Mouse (Mus musculus) gastrocnemius, adult 2 months (tissue): ENCODE data around the gene Ccdc40. TPM values are rescaled to one million over a fixed set of nuclear protein-coding genes. Genes with fewer than 3 reads are reported as not detected.
A peak's percentile ranks its signal among the peaks of the same experiment; 100 is the strongest.

Experiments used
- DNase-seq: peaks from one replicate; pipeline ENCODE4 v3.0.0; 2022
- H3K27ac ChIP-seq: fragments of 200-600 bp; 2 replicates; pipeline ENCODE4 v1.8.1; 2022; ENCODE audit warnings: mild to moderate bottlenecking
- H3K4me3 ChIP-seq: fragments of 200-600 bp; 2 replicates; pipeline ENCODE4 v1.8.1; 2022; ENCODE audit warnings: mild to moderate bottlenecking, moderate library complexity
- CTCF ChIP-seq: fragments of 200-600 bp; IDR thresholded peaks from 2 replicates; pipeline ENCODE4 v1.8.1; 2022; ENCODE audit warnings: antibody characterized with exemption, mild to moderate bottlenecking, moderate library complexity
- intact Hi-C: fragments of 180-260 bp; cut with DNase I; formaldehyde crosslinking; loops from one replicate; pipeline ENCODE4 v1.15.1; 2025
- total RNA-seq, 2 experiments: library from RNA; stranded (reverse); gene quantifications; 2 replicates each; pipeline ENCODE4 v1.2.3; 2021

The Ccdc40 gene
- total RNA-seq, 2 experiments from 2014 or later, result not detected

GRCm38 (mm10) chr11:119210321-119211100 lies 17.9 kb upstream of the Ccdc40 start:
- intact Hi-C loops, result no loop called here
- TF ChIP-seq CTCF, result no peak
- Histone ChIP-seq H3K27ac (peak overlapping the region; percentile 25), H3K4me3 (peak overlapping the region; percentile 62)
- peak; percentile 93 for DNase-seq

GRCm38 (mm10) chr11:119211604-119212309 lies 16.6 kb upstream of the Ccdc40 start:
- intact Hi-C loops, result no loop called here
- peak; percentile 62 for DNase-seq
- H3K4me3 ChIP-seq, result no peak overlapping the region

DNA sequence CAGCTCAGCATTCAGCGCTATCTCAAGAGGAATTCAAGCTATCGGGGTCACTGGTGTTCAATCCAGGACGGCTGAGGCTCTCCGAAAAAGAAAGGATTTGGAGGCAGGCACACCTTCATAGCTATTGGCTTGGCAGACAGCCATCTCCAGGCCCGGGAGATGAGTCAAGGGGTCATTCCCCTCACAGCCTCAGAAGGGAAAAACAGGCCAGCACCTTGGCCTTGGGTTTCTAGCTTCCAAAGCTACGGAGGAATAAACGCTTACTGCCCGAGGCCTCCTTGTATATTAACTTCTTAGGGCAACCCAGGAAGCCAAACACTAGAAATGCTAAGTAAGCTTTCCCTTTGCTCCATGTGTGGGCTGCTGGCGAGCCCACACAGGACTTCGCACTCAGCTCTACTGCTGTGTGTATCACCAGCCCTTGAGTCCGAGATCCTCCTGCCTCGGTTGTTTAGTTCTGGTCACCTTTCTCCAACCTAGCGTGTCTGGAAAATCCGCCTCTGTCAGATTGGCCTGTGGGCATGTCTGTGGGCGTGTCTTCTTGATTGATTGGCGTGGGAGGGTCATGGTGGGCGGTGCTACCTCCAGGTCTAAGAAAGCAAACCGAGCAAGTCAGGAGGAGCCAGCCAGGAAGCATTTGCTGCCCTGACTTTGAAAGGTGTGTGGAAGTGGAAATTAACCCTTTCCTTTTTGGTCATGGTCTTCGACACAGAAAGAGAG lies 15.0 kb upstream of the Ccdc40 start:
- Histone ChIP-seq H3K4me3 (no peak overlapping the region), H3K27ac (no peak overlapping the region; the same call in 1 of the 2 replicates)
- DNase-seq, result no peak
- no peak for TF ChIP-seq CTCF
- intact Hi-C loops, result no loop called here

More at GRCm38 (mm10) chr11:119211604-119212309, 16.6 kb upstream of the Ccdc40 start:
- no peak overlapping the region for H3K27ac ChIP-seq
- TF ChIP-seq CTCF, result no peak

- DNase-seq, result peak; percentile 74
- Histone ChIP-seq H3K4me3 (peak overlapping the region; percentile 47), H3K27ac (peak overlapping the region; percentile 89)
- peak; percentile 39 for TF ChIP-seq CTCF
- intact Hi-C loops, result no loop called here
Observed at GRCm38 (mm10) chr11:119215038-119215904, 13.1 kb upstream of the Ccdc40 start.

GRCm38 (mm10) chr11:119215905-119216507 lies 12.4 kb upstream of the Ccdc40 start:
- no peak for TF ChIP-seq CTCF
- H3K27ac ChIP-seq, result peak overlapping the region; percentile 89
- H3K4me3 ChIP-seq, result peak overlapping the region; percentile 47
- intact Hi-C loops, result no loop called here
- DNase-seq, result peak; percentile 88

DNA sequence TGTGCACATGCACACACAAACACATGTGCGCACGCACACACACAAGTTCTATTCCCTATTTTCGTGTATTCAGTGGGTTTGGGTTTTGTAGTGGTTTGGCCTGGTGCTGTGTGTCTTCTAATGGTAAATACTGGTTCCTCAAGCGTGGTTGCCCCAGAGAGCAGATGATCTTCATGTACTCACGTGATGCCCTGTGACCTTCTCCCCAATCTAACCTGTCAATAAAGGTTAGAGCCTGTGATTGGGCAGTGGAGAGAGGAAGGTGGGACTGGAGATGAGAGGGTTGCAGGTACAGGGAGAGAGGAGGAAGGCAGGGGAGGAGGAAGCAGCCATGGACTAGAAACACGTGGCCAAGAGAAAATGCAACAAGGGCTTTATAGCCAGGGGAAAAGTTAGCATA lies 10.5 kb upstream of the Ccdc40 start:
- no peak overlapping the region for H3K27ac ChIP-seq
- H3K4me3 ChIP-seq, result no peak overlapping the region
- no peak for DNase-seq
- intact Hi-C loops, result no loop called here
- no peak for TF ChIP-seq CTCF

GRCm38 (mm10) chr11:119219816-119220465 lies 8.4 kb upstream of the Ccdc40 start:
- peak overlapping the region; percentile 67 for H3K4me3 ChIP-seq
- peak overlapping the region; percentile 93 for H3K27ac ChIP-seq
- peak; percentile 90 for DNase-seq
- intact Hi-C loops, result no loop called here
- peak; percentile 2; the same call in 1 of the 2 replicates for TF ChIP-seq CTCF

DNA sequence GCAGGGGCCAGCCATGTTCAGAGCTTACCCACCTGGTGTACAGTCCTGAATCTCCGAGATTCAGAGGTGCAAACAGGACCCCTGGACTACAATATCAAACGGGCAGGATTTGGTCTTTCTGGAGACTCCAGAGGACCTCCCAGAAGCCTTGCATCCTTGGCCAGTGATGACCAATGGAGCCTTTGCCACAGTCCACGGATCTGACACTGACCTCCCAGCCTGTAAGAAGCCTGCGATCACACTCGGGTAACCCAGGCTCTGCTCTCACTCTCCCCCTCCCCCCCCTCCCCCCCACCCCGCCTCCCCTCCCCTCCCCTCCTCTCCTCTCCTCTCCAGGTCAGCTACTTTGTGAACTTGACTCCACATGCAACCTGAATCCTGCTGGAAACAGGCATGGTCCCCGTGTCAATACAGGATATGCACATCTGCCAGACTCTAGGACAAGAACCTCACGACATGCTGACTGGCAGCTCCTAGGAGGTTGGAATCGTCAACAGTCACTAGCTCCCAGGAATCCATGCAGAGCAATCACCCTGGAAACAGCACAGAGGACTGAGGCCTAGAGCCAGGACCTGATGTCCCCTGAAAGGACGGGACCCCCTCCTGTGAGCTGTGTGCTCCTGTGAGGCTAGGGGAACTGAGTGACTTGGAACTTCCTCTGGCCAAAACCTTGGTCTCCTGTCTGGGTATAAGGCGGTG lies 6.4 kb upstream of the Ccdc40 start:
- intact Hi-C loops, result no loop called here
- Histone ChIP-seq H3K4me3 (peak overlapping the region; percentile 67), H3K27ac (peak overlapping the region; percentile 93)
- DNase-seq, result peak; percentile 72
- TF ChIP-seq CTCF, result no peak

- peak; percentile 49 for DNase-seq
- no peak for TF ChIP-seq CTCF
- Histone ChIP-seq H3K27ac (peak overlapping the region; percentile 87), H3K4me3 (no peak overlapping the region)
- intact Hi-C loops, result no loop called here
Observed at GRCm38 (mm10) chr11:119223124-119223890, 5.1 kb upstream of the Ccdc40 start.

GRCm38 (mm10) chr11:119224926-119225325 lies 3.4 kb upstream of the Ccdc40 start:
- no peak for DNase-seq
- no peak overlapping the region for H3K27ac ChIP-seq
- intact Hi-C loops, result no loop called here
- H3K4me3 ChIP-seq, result no peak overlapping the region
- TF ChIP-seq CTCF, result no peak
